Mouse (Mus musculus) C2C12 (cell line): Measurements from ENCODE around the gene Cux2. TPM values are rescaled to one million over a fixed set of nuclear protein-coding genes. Genes with fewer than 3 reads are reported as not detected.
"Not testable (repeated sequence)": the region's sequence is repeated elsewhere in the genome, so short reads cannot be mapped to it uniquely, and the experiment has no call there.

ENCODE experiments used
- H3K27me3 ChIP-seq: one replicate; pipeline ENCODE4 v1.6.1; 2011; ENCODE audit not compliant: control insufficient read depth, insufficient read depth, insufficient read length
- H3K36me3 ChIP-seq: one replicate; pipeline ENCODE4 v1.6.1; 2011; ENCODE audit not compliant: control insufficient read depth, insufficient read depth
- H3K4me3 ChIP-seq: one replicate; pipeline ENCODE4 v1.5.1; 2011; ENCODE audit warnings: mild to moderate bottlenecking, control low read depth; ENCODE audit not compliant: poor library complexity, insufficient read depth, severe bottlenecking
- H3K79me2 ChIP-seq: one replicate; pipeline ENCODE4 v1.6.1; 2011; ENCODE audit not compliant: control insufficient read depth, insufficient read depth
- H3K79me3 ChIP-seq: one replicate; pipeline ENCODE4 v1.6.1; 2011; ENCODE audit warnings: low read depth, control low read depth
- H3ac ChIP-seq: one replicate; pipeline ENCODE3; 2011; ENCODE audit warnings: low read depth; ENCODE audit not compliant: control insufficient read depth, insufficient read length
- CEBPB ChIP-seq: IDR thresholded peaks from one replicate; pipeline ENCODE4 v1.6.1; 2011; ENCODE audit warnings: low read depth, mild to moderate bottlenecking, control low read depth, moderate library complexity
- CTCF ChIP-seq: IDR thresholded peaks from one replicate; pipeline ENCODE4 v1.5.1; 2011; ENCODE audit not compliant: control insufficient read depth, insufficient read depth, insufficient read length
- FOSL1 ChIP-seq: IDR thresholded peaks from one replicate; pipeline ENCODE4 v1.8.0; 2011; ENCODE audit warnings: mild to moderate bottlenecking, low read length; ENCODE audit not compliant: poor library complexity, insufficient read depth, severe bottlenecking
- MAX ChIP-seq: IDR thresholded peaks from one replicate; pipeline ENCODE4 v1.6.1; 2011; ENCODE audit warnings: mild to moderate bottlenecking, control low read depth
- MYOD1 ChIP-seq: IDR thresholded peaks from one replicate; pipeline ENCODE4 v1.6.1; 2011; ENCODE audit warnings: low read depth; ENCODE audit not compliant: control insufficient read depth, insufficient read length
- MYOG ChIP-seq: IDR thresholded peaks from one replicate; pipeline ENCODE4 v1.6.1; 2011; ENCODE audit not compliant: control insufficient read depth, insufficient read length; ENCODE audit errors: extremely low read depth
- USF1 ChIP-seq: IDR thresholded peaks from one replicate; pipeline ENCODE4 v1.6.1; 2011; ENCODE audit warnings: low read depth, mild to moderate bottlenecking, control low read depth, moderate library complexity
- polyA plus RNA-seq: library from polyadenylated mRNA; unstranded; fragments of >200 nt; fragmentation: generic; extraction: Trizol; gene quantifications from one replicate; pipeline ENCODE4 v1.2.1, GENCODE M21; 2012; ENCODE audit warnings: missing spikeins

Cux2 gene
- polyA plus RNA-seq, 1 experiment: 0.08 TPM

DNA sequence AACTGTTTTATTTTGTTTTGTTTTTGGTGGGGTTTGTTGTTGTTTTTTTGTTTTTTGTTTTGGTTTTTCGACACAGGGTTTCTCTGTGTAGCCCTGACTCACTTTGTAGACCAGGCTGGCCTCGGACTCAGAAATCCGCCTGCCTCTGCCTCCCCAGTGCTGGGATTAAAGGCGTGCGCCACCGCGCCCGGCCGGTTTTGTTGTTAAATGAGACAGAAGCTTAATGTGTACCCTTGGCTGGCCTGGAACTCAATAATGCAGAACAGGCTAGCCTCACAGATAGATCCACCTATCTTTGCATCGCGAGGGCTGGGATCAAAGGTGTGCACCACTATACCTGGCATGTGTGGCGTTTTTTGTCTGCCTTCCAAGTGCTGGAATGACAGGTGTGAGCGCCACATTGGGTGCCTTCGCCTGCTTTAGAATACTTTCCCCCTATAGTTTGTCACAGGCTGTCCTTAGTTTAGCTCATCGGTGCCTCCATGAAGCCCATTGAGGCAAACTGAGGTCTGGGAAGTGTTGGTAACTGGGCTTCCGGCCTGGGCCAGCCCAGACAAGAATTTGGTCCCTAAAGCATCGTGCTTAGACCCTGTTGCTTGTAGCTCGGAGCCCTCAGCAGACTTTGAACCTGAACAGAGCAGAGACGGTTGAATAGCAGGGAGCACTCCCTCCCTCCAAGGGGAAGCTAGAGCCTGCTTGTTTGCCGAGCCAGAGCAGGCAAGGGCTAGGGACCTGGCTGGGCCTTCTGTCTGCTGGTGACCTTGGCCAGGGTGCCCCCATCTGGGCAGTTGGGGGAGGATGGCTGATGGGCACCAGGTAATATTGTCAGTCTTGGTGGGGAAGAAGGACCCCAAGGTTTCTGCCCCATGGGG is 200.2 kb downstream of the Cux2 start:
- TF ChIP-seq CTCF: peak; percentile 6
- TF ChIP-seq MAX: no peak
- no peaks in the 10 kb centered on the region for H3K27me3 ChIP-seq
- peaks cover 21% of the 10 kb centered on the region for H3K79me2 ChIP-seq
- H3K36me3 ChIP-seq: no peaks in the 10 kb centered on the region
- H3ac ChIP-seq: no peak overlapping the region
- H3K4me3 ChIP-seq: peak overlapping the region; percentile 69
- H3K79me3 ChIP-seq: peaks cover 8% of the 10 kb centered on the region

DNA sequence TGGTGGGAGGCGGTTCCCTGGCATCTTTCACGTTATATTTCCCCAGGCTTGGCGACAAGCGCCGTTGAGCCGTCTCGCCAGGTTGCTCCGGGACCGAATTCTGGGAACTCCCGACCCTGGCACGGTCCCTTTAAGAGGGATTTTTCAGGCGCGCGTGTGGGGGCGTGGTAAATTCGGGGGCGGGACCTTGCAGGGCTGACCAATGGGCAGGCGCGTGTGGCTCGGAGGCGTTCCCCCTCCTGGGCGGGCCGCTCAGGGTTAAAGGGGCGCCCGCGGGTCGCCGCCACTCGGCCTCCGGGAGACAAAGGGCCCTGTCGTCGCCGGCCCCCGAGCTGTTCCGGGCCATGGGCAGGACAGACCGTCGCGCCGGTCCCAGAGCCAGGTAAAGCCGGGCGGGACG is 201.2 kb downstream of the Cux2 start, which contains the start of gene Pheta1:
TSS of gene Pheta1 (plus strand) at position 242 of the 400 bp plus-strand sequence.
- no peaks in the 10 kb centered on the region for H3K36me3 ChIP-seq
- no peaks in the 10 kb centered on the region for H3K27me3 ChIP-seq
- TF ChIP-seq MAX: peak; percentile 9
- no peak for TF ChIP-seq MYOG
- H3K4me3 ChIP-seq: peak within 1 kb of the TSS; percentile 69
- peak within 1 kb of the TSS; percentile 98 for H3ac ChIP-seq
- H3K79me3 ChIP-seq: peaks cover 8% of the 10 kb centered on the region
- H3K79me2 ChIP-seq: peaks cover 21% of the 10 kb centered on the region

DNA sequence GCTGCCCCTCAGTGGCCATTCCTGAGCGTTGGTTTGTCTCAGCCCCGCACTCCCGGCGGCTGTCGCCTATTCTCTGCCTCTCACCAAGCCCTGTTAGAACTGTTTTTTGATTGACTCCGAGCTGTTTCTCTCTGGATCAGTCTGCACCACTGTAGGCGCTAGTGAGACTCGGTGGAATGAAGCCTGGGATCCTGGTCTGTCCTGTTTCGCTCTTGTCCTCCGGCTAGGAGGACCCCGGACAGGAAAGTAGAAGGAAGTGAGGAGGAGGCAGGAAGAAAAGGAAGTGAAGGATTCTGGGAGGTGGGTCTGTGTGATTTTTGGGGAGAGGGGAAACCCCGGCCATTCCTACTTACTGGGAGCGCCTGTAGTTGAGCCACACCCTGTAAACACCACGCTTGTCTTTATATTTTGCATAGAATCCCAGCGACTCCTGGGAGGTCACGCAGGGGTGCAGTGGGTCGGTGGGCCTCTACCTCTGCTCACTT is 201.8 kb downstream of the Cux2 start:
- H3K4me3 ChIP-seq: peak overlapping the region; percentile 69
- peaks cover 21% of the 10 kb centered on the region for H3K79me2 ChIP-seq
- H3K27me3 ChIP-seq: no peaks in the 10 kb centered on the region
- no peaks in the 10 kb centered on the region for H3K36me3 ChIP-seq
- no peak for TF ChIP-seq CEBPB
- TF ChIP-seq MAX: no peak
- TF ChIP-seq FOSL1: no peak
- TF ChIP-seq CTCF: no peak
- no peak for TF ChIP-seq USF1
- TF ChIP-seq MYOD1: no peak
- no peak for TF ChIP-seq MYOG
- H3K79me3 ChIP-seq: peaks cover 8% of the 10 kb centered on the region
- H3ac ChIP-seq: peak overlapping the region; percentile 82

DNA sequence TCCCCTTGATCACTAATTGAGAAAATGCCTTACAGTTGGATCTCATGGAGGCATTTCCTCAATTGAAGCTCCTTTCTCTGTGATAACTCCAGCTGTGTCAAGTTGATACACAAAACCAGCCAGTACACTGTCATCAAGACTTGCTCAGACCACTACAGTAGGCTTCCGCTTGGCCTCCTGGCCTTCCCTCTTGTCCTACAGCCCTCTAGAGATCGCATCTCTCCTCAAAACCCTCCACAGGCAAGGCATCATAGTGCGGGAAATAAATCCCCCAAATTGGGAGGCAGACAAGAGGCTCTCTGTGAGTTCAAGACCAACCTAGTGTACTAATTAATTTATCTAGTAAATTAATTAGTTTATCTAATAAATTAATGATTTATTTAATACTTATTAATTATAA is 202.6 kb downstream of the Cux2 start:
- peaks cover 21% of the 10 kb centered on the region for H3K79me2 ChIP-seq
- not testable (repeated sequence) for H3K27me3 ChIP-seq, H3K79me3 ChIP-seq, H3K4me3 ChIP-seq, H3K36me3 ChIP-seq, H3ac ChIP-seq

DNA sequence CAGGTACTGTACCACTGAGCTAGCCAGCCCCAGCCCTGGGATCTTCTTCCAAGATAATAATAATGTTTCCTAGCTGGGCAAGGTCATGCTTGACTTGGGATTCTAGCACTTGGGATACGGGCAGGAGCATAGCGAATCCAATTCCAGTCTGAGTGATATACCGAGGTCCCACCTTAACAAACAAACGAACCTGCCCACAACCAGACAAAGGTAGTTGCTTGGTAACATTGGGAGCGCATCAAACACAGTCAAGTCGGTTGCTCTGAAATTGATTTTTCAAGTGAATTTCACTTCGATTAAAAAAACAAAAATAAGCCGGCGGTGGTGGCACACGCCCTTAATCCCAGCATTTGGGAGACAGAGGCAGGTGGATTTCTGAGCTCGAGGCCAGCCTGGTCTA is 203.6 kb downstream of the Cux2 start:
- H3K79me2 ChIP-seq: peaks cover 21% of the 10 kb centered on the region
- H3K4me3 ChIP-seq: no peak overlapping the region
- TF ChIP-seq USF1: no peak
- no peak for TF ChIP-seq CEBPB
- no peak for TF ChIP-seq FOSL1
- no peak for TF ChIP-seq CTCF
- no peak for TF ChIP-seq MAX
- TF ChIP-seq MYOD1: no peak
- no peak for TF ChIP-seq MYOG
- H3K27me3 ChIP-seq: no peaks in the 10 kb centered on the region
- H3K36me3 ChIP-seq: no peaks in the 10 kb centered on the region
- H3K79me3 ChIP-seq: peaks cover 8% of the 10 kb centered on the region
- H3ac ChIP-seq: no peak overlapping the region

DNA sequence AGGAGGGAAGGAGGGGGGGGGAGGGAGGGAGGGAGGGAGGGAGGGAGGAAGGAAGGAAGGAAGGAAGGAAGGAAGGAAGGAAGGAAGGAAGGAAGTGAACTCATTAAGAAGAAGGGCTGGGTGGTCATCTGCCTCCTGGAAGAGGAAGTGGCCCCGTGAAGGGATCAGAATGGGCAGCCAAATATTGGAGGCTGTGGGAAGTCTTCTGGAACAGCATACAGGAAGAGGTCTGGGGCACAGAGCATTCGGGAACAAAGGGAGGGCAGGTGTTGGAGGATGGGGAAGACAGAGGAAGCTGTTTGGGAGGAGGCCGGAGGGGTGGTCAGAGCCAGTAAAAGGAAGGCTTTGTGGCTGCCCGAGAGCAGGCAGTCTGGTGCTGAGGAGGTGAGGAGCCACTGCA is 204.5 kb downstream of the Cux2 start:
- Histone ChIP-seq H3K4me3 (no peak overlapping the region), H3K36me3 (no peaks in the 10 kb centered on the region), H3K27me3 (no peaks in the 10 kb centered on the region), H3K79me2 (peaks cover 13% of the 10 kb centered on the region), H3K79me3 (peaks cover 8% of the 10 kb centered on the region), H3ac (no peak overlapping the region)
- TF ChIP-seq MAX: no peak
- TF ChIP-seq MYOD1: no peak
- TF ChIP-seq USF1: no peak
- TF ChIP-seq MYOG: no peak
- no peak for TF ChIP-seq FOSL1
- no peak for TF ChIP-seq CEBPB
- no peak for TF ChIP-seq CTCF
